Mouse (Mus musculus) intestine, postnatal 0 days (tissue): ENCODE data around the gene Lhx4. TPM values are rescaled to one million over a fixed set of nuclear protein-coding genes. Genes with fewer than 3 reads are reported as not detected.
A peak's percentile ranks its signal among the peaks of the same experiment; 100 is the strongest.

Experiments used
- ATAC-seq: fragments of 200-750 bp; cut with Nextera tagmentation; 2 replicates; pipeline ENCODE4 v1.8.0; 2017; ENCODE audit warnings: mild to moderate bottlenecking, moderate TSS enrichment, moderate library complexity
- H3K27ac ChIP-seq: fragments of 300-500 bp; sonication (generic); 2 replicates; pipeline ENCODE4 v1.5.1; 2014; ENCODE audit warnings: mild to moderate bottlenecking, low read depth, low read length, moderate library complexity
- H3K27me3 ChIP-seq: fragments of 300-500 bp; sonication (generic); replicated peaks from 2 replicates; pipeline ENCODE4 v1.6.1; 2014; ENCODE audit warnings: low read length, mixed read lengths; ENCODE audit not compliant: control insufficient read depth, insufficient read depth
- H3K36me3 ChIP-seq: fragments of 300-500 bp; sonication (generic); 2 replicates; pipeline ENCODE4 v1.6.1; 2014; ENCODE audit warnings: mild to moderate bottlenecking, moderate library complexity; ENCODE audit not compliant: control insufficient read depth, insufficient read depth
- H3K4me1 ChIP-seq: fragments of 300-500 bp; sonication (generic); replicated peaks from 2 replicates; pipeline ENCODE4 v1.6.1; 2014; ENCODE audit warnings: antibody characterized with exemption, low read length, mixed read lengths; ENCODE audit not compliant: control insufficient read depth, insufficient read depth
- H3K4me2 ChIP-seq: fragments of 300-500 bp; sonication (generic); replicated peaks from 2 replicates; pipeline ENCODE4 v1.6.1; 2014; ENCODE audit warnings: low read depth, mild to moderate bottlenecking, moderate library complexity
- H3K4me3 ChIP-seq: fragments of 300-500 bp; sonication (generic); 2 replicates; pipeline ENCODE4 v1.5.1; 2014; ENCODE audit warnings: low read depth, low read length
- H3K9ac ChIP-seq: fragments of 300-500 bp; sonication (generic); 2 replicates; pipeline ENCODE4 v1.6.1; 2014; ENCODE audit warnings: mild to moderate bottlenecking, low read depth, low read length
- H3K9me3 ChIP-seq: fragments of 300-500 bp; sonication (generic); 2 replicates; pipeline ENCODE4 v1.6.1; 2016; ENCODE audit warnings: mixed run types; ENCODE audit not compliant: control insufficient read depth
- CTCF ChIP-seq: sonication (generic); IDR thresholded peaks from 2 replicates; pipeline ENCODE4 v1.5.1; 2016; ENCODE audit warnings: low read depth, mild to moderate bottlenecking, control low read depth, antibody characterized with exemption, moderate library complexity
- WGBS: fragments of 180-500 bp; shearing (Covaris S2); extraction: QIAGEN DNeasy Blood & Tissue Kit; methylation state at CpG from one replicate; pipeline ENCODE4 v1.1.7; 2014; 5-methylcytosine and 5-hydroxymethylcytosine counted together
- polyA plus RNA-seq: library from polyadenylated mRNA; unstranded; fragments of >200 nt; fragmentation: Nextera tagmentation; extraction: Ambion mirVana; gene quantifications from 2 replicates; pipeline ENCODE4 v1.2.1, GENCODE M21; 2015

The Lhx4 gene
- polyA plus RNA-seq, 1 experiment from 2014 or later = 0.01 TPM

DNA sequence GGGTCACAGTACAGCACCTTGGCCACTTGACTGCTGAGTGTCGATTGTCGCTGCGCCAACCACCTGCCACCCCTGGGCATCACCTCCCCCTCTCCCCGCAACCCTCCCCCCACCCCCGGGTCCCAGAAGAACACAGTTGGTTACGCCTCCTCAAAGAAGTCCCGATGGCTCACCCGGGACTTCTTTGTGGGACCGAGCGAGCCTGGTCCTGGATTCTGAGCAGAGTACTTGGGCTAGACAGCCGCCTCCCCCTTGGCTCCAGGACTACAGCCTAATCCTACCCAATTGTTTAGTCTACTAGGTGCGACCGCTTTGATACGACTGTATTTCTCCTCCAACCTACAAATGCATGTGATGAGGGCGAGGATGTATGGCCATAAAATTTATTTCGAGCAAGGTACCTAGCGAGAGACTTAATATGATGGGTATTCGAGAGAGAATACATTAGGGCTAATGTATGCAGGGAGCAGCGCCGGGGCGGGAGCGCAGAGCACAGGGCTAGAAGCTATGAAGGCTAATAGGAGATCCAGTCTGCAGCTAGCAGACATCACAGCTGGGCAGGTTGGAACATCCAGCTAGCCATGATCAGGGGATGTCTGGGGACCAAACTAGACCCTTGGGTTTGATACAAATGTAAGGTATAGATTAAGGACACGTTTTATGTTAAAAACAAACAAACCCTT lies 22.2 kb downstream of the Lhx4 start:
- peaks cover 72% of the 10 kb centered on the region for H3K27me3 ChIP-seq
- H3K9me3 ChIP-seq = 0 out of 2 replicates have a peak, but pooled peaks cover 2% of the 10 kb centered on the region
- no peak overlapping the region for H3K9ac ChIP-seq
- ATAC-seq = no peak
- H3K4me3 ChIP-seq = no peak overlapping the region
- 2% methylated on average over 23 of the region's 23 CpGs for WGBS
- no peak for TF ChIP-seq CTCF
- H3K4me1 ChIP-seq = no peaks in the 10 kb centered on the region
- no peak overlapping the region for H3K4me2 ChIP-seq
- no peak overlapping the region for H3K27ac ChIP-seq
- no peaks in the 10 kb centered on the region for H3K36me3 ChIP-seq

DNA sequence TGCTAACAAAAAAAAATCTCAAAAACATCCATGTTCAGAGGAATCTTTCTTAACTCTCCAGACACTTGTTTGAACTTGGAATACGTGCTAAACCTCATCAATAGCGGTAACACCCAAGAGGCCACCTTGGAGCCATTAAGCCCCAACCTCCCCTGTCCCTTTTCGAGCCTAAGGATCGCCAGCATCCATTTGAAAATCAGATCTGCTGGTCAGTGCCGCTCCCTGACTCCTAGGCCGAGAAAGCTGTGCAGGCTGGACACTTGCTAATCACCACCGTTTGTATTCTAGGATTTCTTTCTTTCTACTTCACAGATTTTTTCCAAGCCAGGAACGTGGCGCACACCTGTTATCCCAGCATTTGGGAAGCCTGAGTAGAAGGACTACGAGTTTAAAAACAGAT lies 23.7 kb downstream of the Lhx4 start:
- 0 out of 2 replicates have a peak, but pooled peaks cover 2% of the 10 kb centered on the region for H3K9me3 ChIP-seq
- no peak for TF ChIP-seq CTCF
- no peak for ATAC-seq
- 34% methylated on average over 10 of the region's 10 CpGs for WGBS
- peaks cover 69% of the 10 kb centered on the region for H3K27me3 ChIP-seq
- H3K9ac ChIP-seq = no peak overlapping the region
- no peak overlapping the region for H3K4me2 ChIP-seq
- H3K4me1 ChIP-seq = no peaks in the 10 kb centered on the region
- H3K36me3 ChIP-seq = no peaks in the 10 kb centered on the region
- H3K4me3 ChIP-seq = no peak overlapping the region
- no peak overlapping the region for H3K27ac ChIP-seq

DNA sequence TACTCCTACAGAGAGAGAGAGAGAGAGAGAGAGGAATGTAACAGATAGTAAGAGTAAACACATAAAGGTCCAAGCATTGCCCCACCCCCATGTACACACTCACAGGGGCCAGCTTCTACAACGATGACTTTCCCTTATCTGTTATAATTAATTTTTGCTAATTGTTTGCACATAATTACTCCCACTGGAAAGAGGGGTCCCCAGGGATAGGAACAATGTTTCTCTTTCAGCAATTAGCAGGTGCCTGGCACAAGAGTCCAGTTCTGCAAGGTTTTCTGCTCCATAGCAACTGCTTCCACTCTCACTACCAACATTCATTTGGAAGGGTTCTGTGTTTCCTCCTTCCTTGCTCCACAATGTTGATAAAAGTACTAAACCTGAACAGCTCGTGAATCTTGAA lies 25.6 kb downstream of the Lhx4 start:
- Histone ChIP-seq H3K36me3 (no peaks in the 10 kb centered on the region), H3K4me3 (no peak overlapping the region), H3K9me3 (0 out of 2 replicates have a peak, but pooled peaks cover 2% of the 10 kb centered on the region), H3K4me2 (no peak overlapping the region), H3K27me3 (peaks cover 62% of the 10 kb centered on the region), H3K9ac (no peak overlapping the region), H3K4me1 (no peaks in the 10 kb centered on the region), H3K27ac (no peak overlapping the region)
- 40% methylated on average over 2 of the region's 2 CpGs for WGBS
- TF ChIP-seq CTCF = no peak
- no peak for ATAC-seq

GRCm38 (mm10) chr1:155724301-155724700 lies 27.2 kb downstream of the Lhx4 start:
- Histone ChIP-seq H3K9ac (no peak overlapping the region), H3K4me2 (no peak overlapping the region), H3K27me3 (peaks cover 47% of the 10 kb centered on the region), H3K4me3 (no peak overlapping the region), H3K4me1 (no peaks in the 10 kb centered on the region), H3K9me3 (0 out of 2 replicates have a peak, but pooled peaks cover 2% of the 10 kb centered on the region), H3K36me3 (no peaks in the 10 kb centered on the region), H3K27ac (no peak overlapping the region)
- no peak for ATAC-seq
- TF ChIP-seq CTCF = no peak
- whole genome bisulfite sequencing = 66% methylated on average over 3 of the region's 3 CpGs

- no peak overlapping the region for H3K27ac ChIP-seq
- no peaks in the 10 kb centered on the region for H3K36me3 ChIP-seq
- ATAC-seq = no peak
- H3K4me1 ChIP-seq = no peaks in the 10 kb centered on the region
- 1% methylated on average over 13 of the region's 13 CpGs for WGBS
- 0 out of 2 replicates have a peak, but pooled peaks cover 2% of the 10 kb centered on the region for H3K9me3 ChIP-seq
- no peak overlapping the region for H3K9ac ChIP-seq
- H3K4me2 ChIP-seq = no peak overlapping the region
- no peak for TF ChIP-seq CTCF
- H3K4me3 ChIP-seq = no peak overlapping the region
- H3K27me3 ChIP-seq = peaks cover 26% of the 10 kb centered on the region
Measured at GRCm38 (mm10) chr1:155722185-155722584, 29.3 kb downstream of the Lhx4 start.

DNA sequence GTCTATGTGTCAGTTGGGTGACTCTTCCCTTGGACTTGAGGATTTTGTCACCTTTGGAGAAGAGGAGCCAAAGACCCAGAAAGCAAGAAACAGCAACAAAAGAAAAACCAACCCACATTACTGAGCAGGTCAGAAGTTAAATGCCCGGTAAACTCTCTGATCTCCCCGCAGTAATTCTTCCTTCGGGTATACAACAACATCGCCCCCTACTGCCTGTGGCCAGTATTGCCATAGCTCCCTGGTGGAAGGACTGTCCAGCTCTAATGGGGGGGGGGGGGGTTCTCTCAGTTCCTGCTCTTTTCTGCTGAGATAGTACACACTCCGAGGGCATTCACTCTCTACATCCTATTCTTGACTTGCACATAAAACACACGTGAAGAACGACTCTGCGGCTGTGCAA lies 30.0 kb downstream of the Lhx4 start:
- H3K4me2 ChIP-seq = no peak overlapping the region
- TF ChIP-seq CTCF = peak; percentile 65
- H3K9me3 ChIP-seq = 0 out of 2 replicates have a peak, but pooled peaks cover 2% of the 10 kb centered on the region
- H3K27ac ChIP-seq = no peak overlapping the region
- H3K27me3 ChIP-seq = peaks cover 26% of the 10 kb centered on the region
- no peak for ATAC-seq
- H3K9ac ChIP-seq = no peak overlapping the region
- H3K4me3 ChIP-seq = no peak overlapping the region
- WGBS = 40% methylated on average over 8 of the region's 8 CpGs
- H3K36me3 ChIP-seq = no peaks in the 10 kb centered on the region
- H3K4me1 ChIP-seq = no peaks in the 10 kb centered on the region
